Mouse (Mus musculus): ENCODE data around the gene Vamp1.

The Vamp1 gene

DNA sequence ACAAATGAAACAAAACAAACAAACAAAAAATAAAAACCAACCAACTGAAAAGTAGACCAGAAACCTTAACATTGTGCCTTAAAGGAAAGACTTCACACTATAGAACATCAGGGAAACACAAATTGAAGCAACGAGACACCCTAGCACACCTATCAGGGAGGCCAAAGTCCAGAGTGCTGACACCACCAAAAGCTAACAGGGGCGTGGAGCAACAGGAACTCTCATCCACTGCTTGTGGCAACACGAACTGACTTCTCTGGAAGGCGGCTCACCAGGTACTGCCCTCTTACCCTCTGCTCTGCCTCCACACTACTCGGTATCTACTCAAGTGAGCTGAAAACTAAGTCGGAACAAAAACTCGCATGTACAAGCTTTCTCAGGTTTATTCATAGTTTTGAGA lies 76.9 kb downstream of the Vamp1 start:
- no peak for DNase-seq

DNA sequence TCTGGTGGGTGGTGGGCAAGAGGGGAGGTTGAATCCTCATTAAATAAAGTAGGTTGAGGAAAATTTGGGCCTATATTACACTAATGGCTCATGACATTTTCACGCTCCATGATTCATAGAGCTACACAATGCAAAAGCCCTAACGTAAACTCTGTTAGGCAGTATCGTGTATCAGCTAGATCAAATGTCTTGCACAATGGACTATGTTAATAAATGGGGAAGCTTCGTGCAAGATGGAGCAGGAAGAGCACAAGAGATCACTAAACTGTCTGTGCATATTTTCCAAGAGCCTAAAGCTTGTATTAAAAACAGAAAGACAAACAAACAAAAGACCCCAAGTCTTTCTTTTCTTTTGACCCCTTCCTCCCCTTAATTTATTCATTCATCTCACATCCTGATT lies 78.7 kb downstream of the Vamp1 start:
- DNase-seq, result no peak
